Mouse (Mus musculus): ENCODE data around the gene Ddx28. TPM values are rescaled to one million over a fixed set of nuclear protein-coding genes. Genes with fewer than 3 reads are reported as not detected.
"Not testable (repeated sequence)": the region's sequence is repeated elsewhere in the genome, so short reads cannot be mapped to it uniquely, and the experiment has no call there.

The Ddx28 gene
- polyA plus RNA-seq, 1 experiment from 2014 or later = 19.7 TPM

DNA sequence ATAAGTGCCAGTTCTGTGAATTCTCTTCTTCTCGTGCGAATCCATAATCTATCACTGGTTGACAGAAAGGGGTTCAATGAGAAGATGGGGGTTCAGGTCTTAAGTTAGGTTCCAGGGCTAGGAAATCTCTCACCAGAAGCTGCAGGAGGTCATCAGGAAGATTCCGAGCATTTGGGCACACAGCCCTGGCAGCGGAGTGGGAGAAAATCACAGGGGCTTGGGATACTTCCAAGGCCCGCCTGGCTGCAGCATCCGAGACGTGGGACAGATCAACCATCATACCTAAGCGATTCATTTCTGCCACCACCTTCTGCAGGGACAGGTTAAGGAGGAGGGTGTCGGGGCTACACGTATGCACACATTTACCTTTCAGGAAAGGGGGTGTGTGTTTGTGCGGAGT is 23.1 kb downstream of the Ddx28 start:
- H3K27me3 ChIP-seq = peaks cover 9% of the 10 kb centered on the region
- no peak for ATAC-seq (ENCODE audit: low FRiP score, low read depth)
- H3K27ac ChIP-seq (replicated peaks) = no peak overlapping the region
- H3K36me3 ChIP-seq = no peaks in the 10 kb centered on the region
- no peak overlapping the region for H3K4me2 ChIP-seq (replicated peaks)
- WGBS = 91% methylated on average over 11 of the region's 11 CpGs
- no peaks in the 10 kb centered on the region for H3K9me3 ChIP-seq
- no peak overlapping the region for H3K4me3 ChIP-seq
- H3K4me1 ChIP-seq = no peaks in the 10 kb centered on the region
- no peak overlapping the region for H3K9ac ChIP-seq (replicated peaks)

DNA sequence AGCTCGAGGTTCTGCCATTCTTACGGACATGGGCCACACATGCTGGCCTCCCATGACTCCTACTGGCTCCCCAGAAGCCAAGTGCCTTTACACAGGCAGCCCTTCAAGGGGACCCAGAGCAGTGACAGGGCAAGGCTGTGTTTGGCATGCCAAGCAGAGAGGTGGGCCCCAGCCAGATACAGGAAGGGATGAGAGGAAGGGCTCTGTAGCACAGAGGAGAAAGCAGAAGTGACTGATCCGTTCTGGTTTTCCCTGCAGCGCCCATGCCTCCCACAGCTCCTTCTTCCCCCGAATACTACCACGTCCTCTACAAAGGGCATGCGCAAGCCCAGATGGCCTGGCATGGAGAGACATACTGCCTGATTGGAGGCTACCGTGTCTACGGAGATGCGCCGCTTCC is 28.3 kb downstream of the Ddx28 start:
- not testable (repeated sequence) for H3K9ac ChIP-seq (replicated peaks); H3K4me1 ChIP-seq; H3K36me3 ChIP-seq; H3K4me2 ChIP-seq (replicated peaks); H3K4me3 ChIP-seq; H3K27ac ChIP-seq (replicated peaks); ATAC-seq (ENCODE audit: low FRiP score, low read depth); H3K27me3 ChIP-seq; H3K9me3 ChIP-seq
- WGBS = 87% methylated on average over 11 of the region's 11 CpGs

DNA sequence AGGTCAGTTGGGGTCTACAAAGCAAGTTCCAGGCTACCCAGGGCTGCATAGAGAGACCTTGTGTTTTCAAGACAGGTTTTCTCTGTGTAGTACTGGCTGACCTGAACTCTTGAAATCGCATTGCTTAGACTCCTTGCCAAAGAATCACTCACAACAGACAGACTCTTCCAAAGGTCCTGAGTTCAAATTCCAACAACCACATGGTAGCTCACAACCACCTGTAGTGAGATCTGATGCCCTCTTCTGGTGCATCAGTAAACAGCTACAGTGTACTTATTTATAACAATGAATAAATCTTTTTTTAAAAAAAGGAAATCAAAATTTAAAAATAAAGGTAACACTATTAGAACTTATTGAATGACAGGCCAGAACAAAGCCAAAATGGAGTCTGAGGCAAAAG is 30.5 kb downstream of the Ddx28 start:
- H3K9ac ChIP-seq (replicated peaks) = no peak overlapping the region
- H3K27ac ChIP-seq (replicated peaks) = no peak overlapping the region
- H3K4me3 ChIP-seq = no peak overlapping the region
- no peaks in the 10 kb centered on the region for H3K36me3 ChIP-seq
- no peak for ATAC-seq (ENCODE audit: low FRiP score, low read depth)
- no peaks in the 10 kb centered on the region for H3K4me1 ChIP-seq
- no peaks in the 10 kb centered on the region for H3K27me3 ChIP-seq
- WGBS = 89% methylated on average over 1 of the region's 1 CpGs
- H3K9me3 ChIP-seq = no peaks in the 10 kb centered on the region
- H3K4me2 ChIP-seq (replicated peaks) = no peak overlapping the region

DNA sequence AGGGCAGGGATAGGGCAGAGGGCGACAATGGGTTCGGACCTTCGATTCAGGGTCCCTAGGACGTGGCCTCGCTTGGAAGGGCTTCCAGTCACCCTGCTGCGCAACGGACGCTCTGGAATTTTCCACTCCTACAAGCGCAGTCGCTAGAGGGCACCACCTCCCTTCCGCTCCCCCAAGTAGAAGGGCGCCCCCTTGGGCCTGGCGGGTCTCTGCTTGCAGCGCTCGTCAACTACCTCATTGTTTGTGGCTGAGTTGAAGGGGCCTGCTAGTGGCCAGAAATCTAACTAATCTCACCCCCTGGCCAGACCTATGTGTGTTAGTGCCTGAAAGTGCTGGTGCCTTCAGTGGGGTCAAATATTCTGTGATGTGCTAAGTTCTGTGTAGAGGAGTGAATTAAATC is 32.4 kb downstream of the Ddx28 start, which contains the start of gene Dpep3:
Gene Dpep3 (minus strand): TSS at position 105 of the 400 bp plus-strand sequence.
- no peak within 1 kb of the TSS for H3K4me3 ChIP-seq
- H3K27me3 ChIP-seq = no peaks in the 10 kb centered on the region
- no peaks in the 10 kb centered on the region for H3K9me3 ChIP-seq
- no peak for ATAC-seq (ENCODE audit: low FRiP score, low read depth)
- no peak within 1 kb of the TSS for H3K27ac ChIP-seq (replicated peaks)
- no peaks in the 10 kb centered on the region for H3K36me3 ChIP-seq
- no peak within 1 kb of the TSS for H3K9ac ChIP-seq (replicated peaks)
- H3K4me1 ChIP-seq = no peaks in the 10 kb centered on the region
- WGBS = 90% methylated on average over 15 of the region's 15 CpGs
- no peak within 1 kb of the TSS for H3K4me2 ChIP-seq (replicated peaks)

DNA sequence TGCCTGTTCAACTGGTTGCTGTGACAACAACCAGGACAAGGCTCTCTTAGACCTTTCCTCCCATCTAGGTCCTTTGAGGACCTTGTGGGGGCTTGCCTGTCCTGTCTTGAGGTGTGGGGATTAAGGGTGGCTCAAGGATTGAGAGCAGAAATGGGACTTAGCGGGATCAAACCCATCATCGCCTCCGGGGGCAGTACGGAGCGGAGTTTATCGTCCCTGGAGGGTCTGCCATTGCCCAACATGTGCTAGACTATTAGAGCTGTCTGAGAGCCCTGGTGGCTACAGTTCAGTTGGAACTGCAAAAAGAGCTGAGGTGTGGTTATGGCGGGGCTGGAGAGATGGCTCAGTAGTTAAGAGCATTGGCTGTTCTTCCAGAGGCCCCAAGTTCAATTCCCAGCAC is 36.3 kb downstream of the Ddx28 start:
- H3K27ac ChIP-seq (replicated peaks) = no peak overlapping the region
- H3K4me2 ChIP-seq (replicated peaks) = no peak overlapping the region
- no peak for ATAC-seq (ENCODE audit: low FRiP score, low read depth)
- H3K4me3 ChIP-seq = no peak overlapping the region
- H3K36me3 ChIP-seq = no peaks in the 10 kb centered on the region
- no peak overlapping the region for H3K9ac ChIP-seq (replicated peaks)
- H3K27me3 ChIP-seq = no peaks in the 10 kb centered on the region
- WGBS = 64% methylated on average over 7 of the region's 7 CpGs
- no peaks in the 10 kb centered on the region for H3K9me3 ChIP-seq
- H3K4me1 ChIP-seq = no peaks in the 10 kb centered on the region

DNA sequence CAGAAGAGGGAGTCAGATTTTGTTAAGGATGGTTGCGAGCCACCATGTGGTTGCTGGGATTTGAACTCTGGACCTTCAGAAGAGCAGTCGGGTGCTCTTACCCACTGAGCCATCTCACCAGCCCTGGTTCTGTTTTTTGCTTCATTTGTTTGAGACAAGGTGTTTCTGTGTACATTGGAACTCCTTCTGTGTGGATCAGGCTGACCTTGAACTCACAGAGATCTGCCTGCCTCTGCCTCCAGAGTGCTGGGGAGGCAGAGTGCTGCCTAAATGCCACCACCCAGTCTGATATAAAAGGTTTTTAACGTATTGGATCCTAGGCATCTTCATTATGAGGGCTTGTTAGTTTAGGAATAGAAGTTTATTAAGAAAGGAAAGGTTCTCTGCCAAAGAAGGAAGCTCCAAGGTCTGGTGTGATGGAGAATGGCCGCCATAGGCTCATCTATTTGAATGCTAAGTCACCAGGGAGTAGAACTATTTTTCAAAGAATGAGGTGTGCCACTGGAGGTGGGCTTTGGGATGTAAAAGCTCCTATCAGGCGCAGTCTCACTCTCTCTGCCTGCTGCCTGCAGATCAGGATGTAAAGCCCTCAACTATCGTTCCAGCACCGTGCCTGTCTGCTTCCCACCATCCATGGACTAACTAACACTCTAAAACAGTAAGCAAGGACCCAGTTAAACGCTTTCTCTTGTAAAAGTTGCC is 40.5 kb downstream of the Ddx28 start:
- no peak for ATAC-seq (ENCODE audit: low FRiP score, low read depth)
- H3K27ac ChIP-seq (replicated peaks) = no peak overlapping the region
- no peak overlapping the region for H3K9ac ChIP-seq (replicated peaks)
- H3K4me1 ChIP-seq = peaks cover 5% of the 10 kb centered on the region
- H3K4me2 ChIP-seq (replicated peaks) = no peak overlapping the region
- WGBS = 76% methylated on average over 8 of the region's 8 CpGs
- no peaks in the 10 kb centered on the region for H3K36me3 ChIP-seq
- no peak overlapping the region for H3K4me3 ChIP-seq
- H3K27me3 ChIP-seq = peaks cover 20% of the 10 kb centered on the region
- no peaks in the 10 kb centered on the region for H3K9me3 ChIP-seq

DNA sequence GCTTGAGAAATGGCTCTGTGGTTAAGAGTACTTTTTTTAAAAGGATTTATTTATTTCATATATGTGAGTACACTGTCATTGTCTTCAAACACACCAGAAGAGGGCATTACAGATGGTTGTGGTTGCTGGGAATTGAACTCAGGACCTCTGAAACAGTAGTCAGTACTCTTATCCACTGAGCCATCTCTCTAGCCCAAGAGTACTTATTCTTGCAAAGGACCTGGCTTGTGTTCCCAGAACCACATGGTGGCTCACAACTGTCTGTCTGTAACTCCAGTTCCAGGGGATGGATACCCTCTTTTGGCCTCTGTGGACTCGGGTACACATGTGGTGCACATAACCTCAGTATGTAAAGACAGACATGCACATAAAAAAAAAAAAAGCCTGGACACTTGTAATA is 42.3 kb downstream of the Ddx28 start:
- peaks cover 15% of the 10 kb centered on the region for H3K4me1 ChIP-seq

DNA sequence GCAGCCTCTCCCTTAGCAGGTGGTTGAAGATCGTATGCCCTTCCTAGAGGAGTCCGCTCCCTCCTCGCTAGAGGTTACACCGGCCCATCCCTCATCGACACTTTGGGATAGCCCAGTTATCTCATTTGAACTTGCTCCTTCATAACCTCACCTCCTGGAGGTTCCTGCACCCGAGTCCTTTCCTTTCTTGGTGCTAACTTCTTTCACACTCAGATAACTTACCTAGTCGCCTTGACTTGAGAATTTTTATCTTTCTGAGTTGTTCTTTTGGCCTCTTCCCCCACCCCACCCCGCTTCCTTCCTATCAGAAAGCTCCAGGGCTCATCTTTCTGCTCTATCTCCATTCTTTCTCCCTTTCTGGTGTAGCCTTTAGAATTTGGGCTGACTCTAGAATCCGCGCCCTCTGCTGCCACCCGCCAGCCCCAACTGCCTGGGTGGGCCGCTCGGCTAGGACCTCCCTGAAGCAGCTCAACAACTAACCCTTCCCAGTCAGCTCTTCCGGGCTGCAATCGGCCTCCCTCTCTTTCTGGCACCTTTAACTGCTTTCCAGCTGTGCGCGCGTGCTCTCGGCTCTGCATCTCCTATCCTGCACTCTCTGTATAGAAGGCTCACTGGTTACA is 44.9 kb downstream of the Ddx28 start:
- WGBS = 10% methylated on average over 19 of the region's 19 CpGs
- Histone ChIP-seq H3K9ac (replicated peaks) (no peak overlapping the region), H3K4me3 (no peak overlapping the region), H3K27me3 (peaks cover 44% of the 10 kb centered on the region), H3K36me3 (no peaks in the 10 kb centered on the region), H3K27ac (replicated peaks) (no peak overlapping the region), H3K4me2 (replicated peaks) (peak overlapping the region; percentile 21), H3K4me1 (peaks cover 15% of the 10 kb centered on the region), H3K9me3 (no peaks in the 10 kb centered on the region)
- ATAC-seq (ENCODE audit: low FRiP score, low read depth) = no peak

More for the DNA sequence above, 42.3 kb downstream of the Ddx28 start:
- Histone ChIP-seq H3K4me3 (no peak overlapping the region), H3K4me2 (replicated peaks) (no peak overlapping the region), H3K27ac (replicated peaks) (no peak overlapping the region), H3K27me3 (peaks cover 38% of the 10 kb centered on the region), H3K9me3 (no peaks in the 10 kb centered on the region), H3K9ac (replicated peaks) (no peak overlapping the region), H3K36me3 (no peaks in the 10 kb centered on the region)
- WGBS = 67% methylated on average over 1 of the region's 1 CpGs
- ATAC-seq (ENCODE audit: low FRiP score, low read depth) = no peak

DNA sequence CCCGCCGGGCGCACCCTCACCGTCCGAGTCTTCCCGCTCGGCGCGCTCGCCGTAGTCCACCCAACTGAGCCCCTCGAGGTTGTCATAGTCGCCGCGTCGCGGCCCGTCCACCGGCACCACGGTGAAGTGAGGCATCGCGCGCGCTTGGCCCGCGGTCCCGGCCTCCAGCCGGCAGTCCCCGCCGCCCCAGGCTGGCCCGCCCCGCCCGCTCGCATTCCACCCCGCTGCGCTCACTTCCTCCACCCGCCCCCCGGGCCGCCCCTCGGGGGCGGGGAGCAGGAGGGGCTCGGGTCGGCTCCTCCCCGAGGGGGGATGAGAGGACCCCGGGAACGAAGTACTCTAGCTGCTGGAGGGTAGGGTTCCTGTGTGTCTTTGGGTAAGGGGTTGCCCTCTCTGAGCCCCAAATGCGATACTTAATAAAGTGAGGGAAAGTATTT is 45.8 kb downstream of the Ddx28 start, which contains the start of gene Slc12a4:
Gene Slc12a4 (minus strand): TSS at position 193 of the 437 bp plus-strand sequence.
- H3K27ac ChIP-seq (replicated peaks) = no peak within 1 kb of the TSS
- under 1% methylated on average over 45 of the region's 47 CpGs for WGBS
- H3K27me3 ChIP-seq = peaks cover 44% of the 10 kb centered on the region
- H3K9ac ChIP-seq (replicated peaks) = peak within 1 kb of the TSS; percentile 43
- peak; percentile 79 for ATAC-seq (ENCODE audit: low FRiP score, low read depth)
- no peaks in the 10 kb centered on the region for H3K9me3 ChIP-seq
- H3K36me3 ChIP-seq = no peaks in the 10 kb centered on the region
- H3K4me3 ChIP-seq = peak within 1 kb of the TSS; percentile 51
- peaks cover 15% of the 10 kb centered on the region for H3K4me1 ChIP-seq
- H3K4me2 ChIP-seq (replicated peaks) = peak within 1 kb of the TSS; percentile 64

DNA sequence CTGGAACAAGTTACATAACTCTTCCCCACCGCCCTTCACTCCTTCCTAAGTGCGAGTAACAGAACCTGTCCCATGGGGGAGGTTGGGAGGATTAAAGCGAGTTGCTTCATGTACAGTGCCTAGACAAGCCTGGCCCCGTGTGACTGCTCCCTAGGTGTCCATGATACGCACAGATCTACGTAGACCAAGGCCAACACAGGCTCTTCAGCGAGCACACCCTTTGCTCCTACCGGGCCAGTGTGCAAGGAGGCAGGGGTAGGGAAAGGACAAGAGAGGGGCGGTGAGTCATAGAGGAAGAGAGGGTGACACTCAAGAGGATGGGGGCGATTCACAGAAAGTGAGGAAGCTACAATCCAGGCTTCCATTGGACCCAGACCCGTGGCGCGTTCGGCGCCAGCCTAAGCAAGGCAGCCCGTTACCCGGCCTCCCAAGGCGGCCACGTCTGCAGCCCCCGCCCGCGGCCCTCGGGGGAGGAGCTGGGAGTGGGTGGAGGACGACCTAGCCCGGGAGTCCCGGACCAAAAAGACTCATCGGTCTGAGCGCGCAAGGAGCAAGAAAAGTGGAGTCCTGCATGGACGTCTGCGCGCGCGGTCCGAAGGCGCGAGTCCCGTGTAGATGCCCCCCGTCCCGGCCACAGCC is 46.3 kb downstream of the Ddx28 start:
- peak overlapping the region; percentile 43 for H3K9ac ChIP-seq (replicated peaks)
- 4% methylated on average over 37 of the region's 40 CpGs for WGBS

DNA sequence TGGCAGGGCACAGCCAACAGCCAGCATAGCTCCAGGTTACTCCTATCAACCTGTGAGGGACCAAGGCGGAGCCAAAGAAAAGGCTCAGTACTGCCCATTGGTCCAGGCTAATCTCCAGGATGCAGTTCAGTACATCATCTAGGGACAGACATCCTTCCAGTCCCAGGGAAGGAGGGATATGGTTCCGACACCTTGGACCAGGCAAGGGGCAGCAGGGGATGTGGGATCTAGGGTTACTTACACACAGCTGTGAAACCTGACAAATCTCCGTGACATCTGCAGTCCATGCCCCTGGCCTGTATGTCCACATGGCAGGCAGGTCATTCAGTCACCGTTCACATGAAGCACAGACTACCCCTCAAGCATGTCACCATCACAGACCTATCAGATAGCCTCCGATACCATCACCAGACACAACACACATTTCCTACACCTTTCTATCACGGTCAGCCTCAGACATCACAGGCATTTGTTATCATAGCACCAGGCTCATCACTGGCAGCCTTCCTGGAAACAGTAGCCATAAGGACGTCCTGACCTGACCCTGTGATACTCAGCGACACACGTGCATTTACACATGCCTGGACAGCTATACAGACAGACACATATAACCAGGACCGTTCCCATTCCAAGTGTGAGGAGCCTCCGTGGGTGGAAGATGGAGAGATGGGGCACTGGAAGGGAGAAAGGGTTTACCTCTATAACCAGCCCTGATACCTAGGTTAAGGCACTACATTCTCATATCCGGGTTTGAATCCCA is 47.0 kb downstream of the Ddx28 start:
- H3K4me3 ChIP-seq = peak overlapping the region; percentile 51
- no peaks in the 10 kb centered on the region for H3K9me3 ChIP-seq
- no peak for ATAC-seq (ENCODE audit: low FRiP score, low read depth)
- H3K4me2 ChIP-seq (replicated peaks) = peak overlapping the region; percentile 64
- H3K36me3 ChIP-seq = no peaks in the 10 kb centered on the region
- WGBS = 71% methylated on average over 12 of the region's 12 CpGs
- no peak overlapping the region for H3K27ac ChIP-seq (replicated peaks)
- no peak overlapping the region for H3K9ac ChIP-seq (replicated peaks)
- H3K4me1 ChIP-seq = peaks cover 15% of the 10 kb centered on the region
- H3K27me3 ChIP-seq = peaks cover 44% of the 10 kb centered on the region

More for the DNA sequence above, 46.3 kb downstream of the Ddx28 start:
- H3K4me1 ChIP-seq = peaks cover 15% of the 10 kb centered on the region
- H3K9me3 ChIP-seq = no peaks in the 10 kb centered on the region
- no peaks in the 10 kb centered on the region for H3K36me3 ChIP-seq
- H3K4me2 ChIP-seq (replicated peaks) = peak overlapping the region; percentile 64
- H3K4me3 ChIP-seq = peak overlapping the region; percentile 51
- no peak overlapping the region for H3K27ac ChIP-seq (replicated peaks)
- ATAC-seq (ENCODE audit: low FRiP score, low read depth) = peak; percentile 41; the same call in 1 of the 2 replicates
- peaks cover 44% of the 10 kb centered on the region for H3K27me3 ChIP-seq

All from midbrain, embryonic 12.5 days (tissue).